Mouse (Mus musculus): ENCODE measurements at regions not wholly inside any gene's neighbourhood (a gene's known extent, or its start where the extent isn't known, plus 50 kb on each side); places are given as distances from the start of the nearest gene placed in this dataset.
A peak's percentile ranks its signal among the peaks of the same experiment; 100 is the strongest.

DNA sequence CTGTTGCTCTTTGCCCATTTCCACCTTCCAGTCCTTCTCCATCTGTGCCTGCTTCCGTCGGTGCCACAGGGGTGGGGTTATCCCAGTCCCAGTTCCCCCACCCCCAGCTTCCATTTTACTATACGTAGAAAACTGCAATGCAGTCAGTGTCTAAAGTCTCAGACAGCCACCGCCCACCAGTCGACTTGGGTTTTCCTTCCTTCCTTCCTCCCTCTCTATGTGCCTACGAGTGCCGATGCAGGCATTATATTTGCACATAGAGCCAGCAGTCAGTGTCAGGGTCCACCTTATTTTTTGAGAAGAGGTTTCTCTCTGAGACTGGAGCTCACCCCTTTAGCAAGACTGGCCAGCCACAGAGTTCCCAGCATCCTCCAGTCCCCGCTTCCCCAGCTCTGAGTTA, 218.3 kb upstream of the Amigo2 start:
- no peak overlapping the region for H3K4me3 ChIP-seq (replicated peaks)
- H3K4me1 ChIP-seq: no peaks in the 10 kb centered on the region
- ATAC-seq (ENCODE audit: low FRiP score): no peak
- H3K27ac ChIP-seq: no peak overlapping the region
- H3K36me3 ChIP-seq (replicated peaks): no peaks in the 10 kb centered on the region
- no peak overlapping the region for H3K9ac ChIP-seq
- no peaks in the 10 kb centered on the region for H3K9me3 ChIP-seq
- H3K27me3 ChIP-seq: no peaks in the 10 kb centered on the region
- no peak overlapping the region for H3K4me2 ChIP-seq
- WGBS: 96% methylated on average over 8 of the region's 8 CpGs

DNA sequence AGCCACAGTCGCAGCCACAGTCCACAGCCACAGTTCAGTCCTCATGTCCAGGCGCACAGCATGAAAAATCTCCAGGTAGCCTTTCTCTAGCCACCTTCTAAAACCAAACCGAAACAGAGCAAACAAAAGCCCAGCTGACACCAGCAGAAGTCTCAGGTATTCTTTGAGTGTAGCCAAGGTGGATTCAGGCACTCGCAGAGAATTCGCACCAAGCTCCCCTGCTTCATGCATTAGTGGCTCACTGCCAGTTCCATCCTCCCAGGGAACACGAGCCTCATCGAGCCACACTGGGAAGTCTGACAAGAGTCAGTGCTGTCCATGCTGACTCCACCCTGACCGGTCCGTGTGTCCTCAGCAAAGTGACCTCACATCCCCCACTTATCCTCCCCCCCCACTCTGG, 217.7 kb upstream of the Amigo2 start:
- Histone ChIP-seq H3K9me3 (no peaks in the 10 kb centered on the region), H3K9ac (no peak overlapping the region), H3K4me3 (replicated peaks) (no peak overlapping the region), H3K4me2 (no peak overlapping the region), H3K4me1 (no peaks in the 10 kb centered on the region), H3K27ac (no peak overlapping the region), H3K27me3 (no peaks in the 10 kb centered on the region), H3K36me3 (replicated peaks) (no peaks in the 10 kb centered on the region)
- WGBS: 94% methylated on average over 9 of the region's 9 CpGs
- no peak for ATAC-seq (ENCODE audit: low FRiP score)

DNA sequence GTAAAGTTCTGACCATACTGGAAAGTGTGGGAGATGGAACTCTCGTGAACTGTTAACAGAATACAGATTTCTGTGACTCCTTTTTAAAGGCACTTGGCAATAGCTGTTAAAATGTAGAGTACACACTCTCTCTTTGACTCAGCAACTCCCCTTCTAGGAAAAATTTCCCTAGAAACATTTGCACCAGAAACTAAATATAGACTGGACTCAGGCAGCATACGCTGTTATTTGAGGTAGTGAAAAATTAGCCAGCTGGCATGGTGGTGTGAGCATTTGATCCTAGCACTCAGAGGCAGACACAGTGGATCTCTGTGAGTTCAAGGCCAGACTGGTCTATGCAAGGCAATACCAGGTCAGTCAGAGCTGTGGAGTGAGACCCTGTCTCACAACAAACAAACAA, 215.5 kb upstream of the Amigo2 start:
- no peaks in the 10 kb centered on the region for H3K4me1 ChIP-seq
- H3K9me3 ChIP-seq: no peaks in the 10 kb centered on the region
- no peaks in the 10 kb centered on the region for H3K36me3 ChIP-seq (replicated peaks)
- H3K9ac ChIP-seq: no peak overlapping the region
- H3K4me3 ChIP-seq (replicated peaks): no peak overlapping the region
- 83% methylated on average over 2 of the region's 2 CpGs for WGBS
- no peaks in the 10 kb centered on the region for H3K27me3 ChIP-seq
- no peak overlapping the region for H3K4me2 ChIP-seq
- no peak for ATAC-seq (ENCODE audit: low FRiP score)
- no peak overlapping the region for H3K27ac ChIP-seq

DNA sequence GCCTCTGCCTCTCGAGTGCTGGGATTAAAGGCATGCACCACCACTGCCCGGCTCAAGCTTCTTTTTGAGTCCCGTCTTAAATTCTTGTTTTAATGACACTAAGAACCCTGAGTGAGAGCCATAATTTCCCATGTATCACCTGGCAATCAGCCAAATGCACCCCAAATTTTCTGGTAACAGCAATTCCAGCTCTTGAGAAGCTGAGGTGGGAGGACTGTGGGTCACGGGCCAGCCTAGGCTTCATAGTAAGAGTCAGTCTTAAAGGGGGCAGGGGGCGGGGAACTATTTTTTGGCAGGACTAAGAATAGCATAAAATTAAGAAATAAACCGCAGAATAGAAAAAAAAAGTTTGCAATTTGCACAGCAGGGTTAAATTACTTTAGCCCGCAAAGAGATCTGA, 214.9 kb upstream of the Amigo2 start:
- no peak overlapping the region for H3K27ac ChIP-seq
- H3K9ac ChIP-seq: no peak overlapping the region
- H3K4me1 ChIP-seq: no peaks in the 10 kb centered on the region
- H3K4me3 ChIP-seq (replicated peaks): no peak overlapping the region
- H3K27me3 ChIP-seq: no peaks in the 10 kb centered on the region
- ATAC-seq (ENCODE audit: low FRiP score): no peak
- no peaks in the 10 kb centered on the region for H3K36me3 ChIP-seq (replicated peaks)
- no peaks in the 10 kb centered on the region for H3K9me3 ChIP-seq
- 92% methylated on average over 7 of the region's 7 CpGs for WGBS
- H3K4me2 ChIP-seq: no peak overlapping the region

DNA sequence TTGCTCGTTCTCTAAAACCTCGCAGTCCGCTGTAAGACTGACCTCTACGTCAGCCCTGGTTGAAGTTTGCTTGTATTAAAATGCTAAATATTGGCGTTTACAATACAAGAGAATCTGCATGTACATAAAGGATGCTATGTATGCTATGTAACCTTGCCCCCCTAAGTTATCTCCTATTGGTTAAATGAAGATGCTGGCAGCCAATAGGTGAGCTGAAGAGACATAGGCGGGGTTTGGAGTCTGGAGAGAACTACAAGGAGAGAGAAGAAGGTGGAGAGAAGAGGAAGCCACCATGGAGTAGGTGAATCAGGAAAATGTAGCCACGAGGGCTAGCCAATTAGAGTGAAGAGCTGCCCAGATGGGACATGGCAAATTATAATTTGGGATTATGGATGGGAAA, 214.0 kb upstream of the Amigo2 start:
- no peaks in the 10 kb centered on the region for H3K27me3 ChIP-seq
- WGBS: 80% methylated on average over 7 of the region's 7 CpGs
- no peak overlapping the region for H3K4me2 ChIP-seq
- no peaks in the 10 kb centered on the region for H3K4me1 ChIP-seq
- no peak overlapping the region for H3K27ac ChIP-seq
- no peaks in the 10 kb centered on the region for H3K9me3 ChIP-seq
- H3K9ac ChIP-seq: no peak overlapping the region
- no peaks in the 10 kb centered on the region for H3K36me3 ChIP-seq (replicated peaks)
- H3K4me3 ChIP-seq (replicated peaks): no peak overlapping the region
- ATAC-seq (ENCODE audit: low FRiP score): no peak

DNA sequence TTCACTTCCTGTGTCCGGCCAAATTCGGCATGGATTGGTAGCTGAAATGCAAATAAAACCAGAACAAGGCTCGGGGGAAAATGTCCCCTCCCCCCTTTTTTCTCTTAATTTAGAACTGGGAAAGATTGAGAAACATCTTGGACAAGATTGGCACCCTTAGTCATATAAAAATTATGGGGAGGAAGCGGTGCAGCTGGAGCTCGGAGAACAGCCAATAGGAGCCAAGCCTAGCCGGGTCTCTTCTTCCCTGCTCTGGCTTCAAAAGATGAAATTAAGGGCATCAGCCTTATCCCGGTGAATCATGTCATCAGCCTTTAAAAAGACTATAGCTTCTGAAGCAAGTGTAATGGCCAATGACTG, 213.3 kb upstream of the Amigo2 start:
- H3K27ac ChIP-seq: no peak overlapping the region
- no peak overlapping the region for H3K4me2 ChIP-seq
- no peaks in the 10 kb centered on the region for H3K9me3 ChIP-seq
- H3K4me3 ChIP-seq (replicated peaks): no peak overlapping the region
- H3K4me1 ChIP-seq: no peaks in the 10 kb centered on the region
- 90% methylated on average over 7 of the region's 7 CpGs for WGBS
- no peak for ATAC-seq (ENCODE audit: low FRiP score)
- H3K27me3 ChIP-seq: no peaks in the 10 kb centered on the region
- no peaks in the 10 kb centered on the region for H3K36me3 ChIP-seq (replicated peaks)
- no peak overlapping the region for H3K9ac ChIP-seq

DNA sequence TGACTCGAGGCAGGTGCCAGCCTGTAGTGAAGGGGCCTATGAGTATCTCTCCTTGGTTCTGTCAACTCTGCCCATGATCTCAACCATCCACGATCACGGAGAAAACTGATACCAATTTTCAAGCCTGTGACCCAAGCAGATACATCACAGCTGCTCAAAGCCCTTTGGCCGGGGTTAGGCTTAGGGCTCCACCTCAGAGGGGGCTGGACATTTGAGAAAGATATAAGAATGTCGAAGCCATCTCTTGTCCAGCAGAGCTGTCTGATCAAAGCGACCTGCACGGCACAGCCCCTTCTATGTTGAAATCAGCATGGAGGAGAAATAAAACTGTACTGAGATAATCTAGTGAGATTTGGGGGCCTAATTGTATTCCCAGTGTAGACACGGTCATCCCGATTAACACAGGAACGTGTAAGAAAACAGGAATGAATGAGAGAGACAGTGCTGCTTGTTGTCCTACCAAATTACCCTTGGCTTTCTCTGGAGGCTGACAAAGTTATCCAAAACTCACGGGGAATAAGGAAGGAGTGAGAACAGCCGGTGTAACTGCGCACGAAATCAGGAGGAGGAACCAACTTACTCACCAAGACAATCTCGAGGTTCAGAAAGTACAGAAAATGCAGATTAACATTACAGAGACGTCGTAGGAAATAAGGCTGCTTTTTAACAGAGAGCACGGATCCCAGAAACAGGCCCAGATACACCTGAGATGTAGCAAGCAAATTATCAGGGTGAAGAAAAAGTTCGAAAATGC, 212.7 kb upstream of the Amigo2 start:
- Histone ChIP-seq H3K4me2 (no peak overlapping the region), H3K4me1 (no peaks in the 10 kb centered on the region), H3K27ac (no peak overlapping the region), H3K9me3 (no peaks in the 10 kb centered on the region), H3K9ac (no peak overlapping the region), H3K36me3 (replicated peaks) (no peaks in the 10 kb centered on the region), H3K27me3 (no peaks in the 10 kb centered on the region), H3K4me3 (replicated peaks) (no peak overlapping the region)
- 92% methylated on average over 19 of the region's 19 CpGs for WGBS
- ATAC-seq (ENCODE audit: low FRiP score): no peak

DNA sequence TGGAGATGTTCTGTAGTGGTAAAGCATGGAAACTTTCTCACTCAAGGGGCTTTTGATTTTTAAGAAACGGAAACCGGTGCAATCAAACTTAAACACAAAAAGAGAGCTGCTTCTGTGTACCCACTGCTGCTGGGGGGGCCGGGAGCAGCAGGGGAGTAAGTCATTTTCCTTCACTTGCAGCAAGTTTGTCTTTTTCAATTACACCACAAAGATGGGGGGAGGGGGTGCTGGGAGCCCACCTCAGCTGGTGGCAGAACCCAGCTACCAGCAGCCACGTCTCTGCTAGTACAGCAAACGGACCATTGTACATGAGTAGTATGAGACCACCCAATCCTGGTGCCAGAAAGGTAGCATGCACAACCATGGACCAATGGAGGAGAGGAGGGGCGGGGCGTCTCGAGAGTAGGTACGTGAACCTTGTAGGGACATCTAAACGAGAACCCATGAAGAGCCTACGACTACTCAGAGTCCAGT, 211.7 kb upstream of the Amigo2 start:
- WGBS: 66% methylated on average over 11 of the region's 11 CpGs
- no peak overlapping the region for H3K4me2 ChIP-seq
- no peaks in the 10 kb centered on the region for H3K27me3 ChIP-seq
- H3K4me3 ChIP-seq (replicated peaks): no peak overlapping the region
- H3K9ac ChIP-seq: no peak overlapping the region
- no peak for ATAC-seq (ENCODE audit: low FRiP score)
- no peaks in the 10 kb centered on the region for H3K36me3 ChIP-seq (replicated peaks)
- no peaks in the 10 kb centered on the region for H3K9me3 ChIP-seq
- no peak overlapping the region for H3K27ac ChIP-seq
- H3K4me1 ChIP-seq: no peaks in the 10 kb centered on the region

DNA sequence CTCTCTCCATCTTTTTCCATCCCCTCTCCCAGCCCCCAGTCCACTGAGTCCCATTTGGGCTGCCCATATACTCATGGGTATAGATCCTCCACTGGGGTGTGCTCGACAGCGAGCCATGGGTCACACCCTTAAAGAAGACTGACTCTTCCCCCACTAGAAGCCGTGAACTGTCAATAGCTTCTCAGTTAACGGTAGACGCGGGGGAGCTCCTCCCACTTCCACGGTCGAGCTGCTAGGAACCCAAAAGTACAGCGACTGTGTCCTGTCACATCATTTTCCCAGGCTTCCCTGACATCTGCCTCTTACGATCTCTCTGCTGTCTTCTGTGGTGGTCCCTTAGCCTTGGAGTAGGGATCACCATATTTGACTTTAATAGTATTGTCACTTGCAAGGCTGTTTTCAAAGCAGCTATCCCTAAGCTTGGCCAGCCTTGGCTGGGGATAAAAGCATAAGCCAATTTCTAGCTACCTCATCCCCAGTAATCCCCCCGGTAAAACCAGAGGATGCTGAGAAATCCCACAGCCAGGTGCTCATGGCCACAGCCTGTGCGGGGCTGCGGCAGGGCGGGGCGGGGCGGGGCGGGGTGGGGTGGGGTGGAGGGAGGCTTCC, 211.2 kb upstream of the Amigo2 start:
- ATAC-seq (ENCODE audit: low FRiP score): no peak
- Histone ChIP-seq H3K36me3 (replicated peaks) (no peaks in the 10 kb centered on the region), H3K9ac (no peak overlapping the region), H3K4me1 (no peaks in the 10 kb centered on the region), H3K9me3 (no peaks in the 10 kb centered on the region), H3K4me3 (replicated peaks) (no peak overlapping the region), H3K27ac (no peak overlapping the region), H3K27me3 (no peaks in the 10 kb centered on the region), H3K4me2 (peak overlapping the region; percentile 10; the same call in 1 of the 2 replicates)
- WGBS: 54% methylated on average over 17 of the region's 17 CpGs

DNA sequence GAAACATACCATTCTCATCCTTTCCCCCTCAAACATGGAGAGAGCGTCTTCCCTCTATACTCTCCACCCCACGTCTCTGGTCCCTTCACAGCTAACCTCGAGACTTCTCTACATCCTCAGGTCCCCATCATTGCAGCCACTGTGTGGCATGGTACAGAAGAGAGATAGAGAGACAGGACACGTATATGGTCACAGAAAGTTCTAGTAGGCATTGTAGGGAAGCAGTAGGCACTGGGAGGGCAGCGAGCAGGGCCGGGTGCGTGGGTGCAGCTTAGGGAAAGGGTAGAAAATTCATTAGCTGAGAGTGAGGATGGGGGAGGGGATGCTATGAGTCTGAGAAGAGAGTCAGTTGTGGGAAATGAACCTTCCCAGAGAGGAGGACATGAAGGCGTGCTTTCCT, 210.4 kb upstream of the Amigo2 start:
- H3K4me1 ChIP-seq: no peaks in the 10 kb centered on the region

DNA sequence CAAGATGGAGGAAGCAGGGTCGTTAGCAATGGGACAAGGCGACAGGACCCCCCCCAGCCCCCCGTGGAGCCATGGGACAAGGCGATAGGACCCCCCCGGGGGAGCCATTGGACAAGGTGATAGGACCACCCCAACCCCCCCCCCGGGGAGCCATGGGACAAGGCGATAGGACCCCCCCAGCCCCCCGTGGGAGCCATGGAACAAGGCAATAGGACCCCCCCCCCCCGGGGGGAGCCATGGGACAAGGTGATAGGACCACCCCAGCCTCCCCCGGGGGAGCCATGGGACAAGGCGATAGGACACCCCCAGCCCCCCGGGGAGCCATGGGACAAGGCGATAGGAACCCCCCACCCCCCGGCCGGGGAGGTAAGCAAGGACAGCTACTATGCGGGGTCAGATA, 209.9 kb upstream of the Amigo2 start:
- no peaks in the 10 kb centered on the region for H3K9me3 ChIP-seq
- H3K9ac ChIP-seq: no peak overlapping the region
- H3K4me2 ChIP-seq: no peak overlapping the region
- H3K36me3 ChIP-seq (replicated peaks): no peaks in the 10 kb centered on the region
- H3K4me1 ChIP-seq: no peaks in the 10 kb centered on the region
- WGBS: 89% methylated on average over 16 of the region's 16 CpGs
- no peak overlapping the region for H3K4me3 ChIP-seq (replicated peaks)
- H3K27me3 ChIP-seq: no peaks in the 10 kb centered on the region
- no peak for ATAC-seq (ENCODE audit: low FRiP score)
- no peak overlapping the region for H3K27ac ChIP-seq

More for the DNA sequence above, 210.4 kb upstream of the Amigo2 start:
- Histone ChIP-seq H3K27ac (no peak overlapping the region), H3K9me3 (no peaks in the 10 kb centered on the region), H3K27me3 (no peaks in the 10 kb centered on the region), H3K4me3 (replicated peaks) (no peak overlapping the region), H3K9ac (no peak overlapping the region), H3K4me2 (no peak overlapping the region), H3K36me3 (replicated peaks) (no peaks in the 10 kb centered on the region)
- ATAC-seq (ENCODE audit: low FRiP score): no peak
- 89% methylated on average over 8 of the region's 8 CpGs for WGBS

DNA sequence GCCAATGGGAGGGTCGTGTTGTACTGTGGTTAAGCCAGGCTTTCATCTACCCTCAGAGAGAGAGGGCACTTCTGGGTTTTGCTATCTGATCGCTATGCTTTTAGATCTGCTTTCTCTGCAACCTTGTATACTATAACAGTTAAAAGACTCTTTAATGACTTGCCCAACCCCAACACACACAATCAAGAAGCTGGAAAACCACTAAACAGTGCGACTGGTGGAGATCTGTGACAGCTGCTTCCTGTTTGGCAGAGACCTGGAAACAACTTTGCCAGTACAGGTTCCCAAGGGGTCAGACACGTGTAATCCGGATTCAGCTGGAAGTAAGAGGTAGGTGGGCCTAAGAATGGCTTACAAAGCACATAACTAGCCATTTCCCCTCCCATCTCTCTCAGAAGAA, 208.6 kb upstream of the Amigo2 start:
- Histone ChIP-seq H3K4me3 (replicated peaks) (no peak overlapping the region), H3K27me3 (no peaks in the 10 kb centered on the region), H3K4me2 (no peak overlapping the region), H3K9me3 (no peaks in the 10 kb centered on the region), H3K36me3 (replicated peaks) (no peaks in the 10 kb centered on the region), H3K27ac (no peak overlapping the region), H3K4me1 (no peaks in the 10 kb centered on the region), H3K9ac (no peak overlapping the region)
- no peak for ATAC-seq (ENCODE audit: low FRiP score)
- 85% methylated on average over 5 of the region's 5 CpGs for WGBS

DNA sequence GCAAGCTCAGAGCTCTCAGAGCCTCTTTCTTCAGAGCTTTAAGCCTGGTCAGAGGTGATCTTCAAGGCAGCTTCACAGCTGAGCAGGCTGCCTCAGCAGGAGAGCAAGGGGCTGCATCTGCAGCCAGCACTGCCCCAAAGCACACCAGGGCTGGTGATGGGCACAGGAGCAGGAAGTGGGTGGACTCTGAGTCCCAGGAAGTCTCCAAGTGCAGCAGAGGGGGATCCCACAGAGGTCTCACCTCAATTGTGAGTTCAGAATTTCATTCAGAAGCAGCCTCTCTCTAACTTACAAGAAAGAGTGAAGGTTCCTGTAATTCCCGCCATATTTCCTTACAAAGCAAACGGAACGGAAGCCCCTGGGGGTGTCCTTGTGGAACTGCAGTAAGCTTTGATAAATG, 202.6 kb upstream of the Amigo2 start:
- Histone ChIP-seq H3K9me3 (no peaks in the 10 kb centered on the region), H3K4me2 (no peak overlapping the region), H3K9ac (no peak overlapping the region), H3K27me3 (no peaks in the 10 kb centered on the region), H3K27ac (no peak overlapping the region), H3K36me3 (replicated peaks) (no peaks in the 10 kb centered on the region), H3K4me3 (replicated peaks) (no peak overlapping the region), H3K4me1 (peaks cover 7% of the 10 kb centered on the region; the same call in 1 of the 2 replicates)
- 83% methylated on average over 3 of the region's 3 CpGs for WGBS
- no peak for ATAC-seq (ENCODE audit: low FRiP score)

All from forebrain, embryonic 12.5 days (tissue).